12 mouse cellular contexts compared by ENCODE assay signal in the genomic region with DNA sequence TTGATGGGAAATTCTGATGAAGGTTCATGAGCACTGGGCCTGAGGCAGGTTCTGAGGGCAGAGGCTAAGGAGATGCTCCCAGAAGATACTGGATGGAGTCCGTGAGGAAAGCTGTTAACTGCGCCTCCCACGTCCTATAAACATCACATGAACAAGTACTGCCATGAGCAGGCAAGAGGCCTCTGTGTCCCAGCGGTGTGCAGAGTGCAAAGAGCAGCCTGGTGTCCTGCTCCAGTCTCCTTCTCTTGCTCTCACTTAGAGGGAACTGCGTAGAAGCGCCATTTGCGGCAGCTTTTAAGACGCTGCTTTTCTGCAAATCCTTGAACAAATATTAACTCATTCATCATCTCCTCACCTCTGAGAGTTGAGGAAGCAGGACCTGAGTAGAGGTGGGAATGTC.
DNase-seq lines count a peak whose midpoint lies in the region; ATAC-seq and TF ChIP-seq lines count a peak whose summit lies in the region.
"Had no signal": no experiment of that assay in that cellular context is flagged by ENCODE, and none has a peak within 500 bp of the region (broad histone marks: within the 10 kb centered on the region; RNA-seq: fewer than 3 reads in every experiment).

No protein-coding gene starts in this region.

- peak; percentile 93 for ATAC-seq in intestine, embryonic 16.5 days
- ATAC-seq in megakaryocyte, adult 5-6 weeks (ENCODE audit: poor library complexity, severe bottlenecking) = peak; percentile 10
- no peak for ATAC-seq in hindbrain, embryonic 11.5 days (ENCODE audit: low FRiP score)
- ATAC-seq in forebrain, embryonic 15.5 days (replicated peaks) = no peak
- ATAC-seq: forebrain, embryonic 16.5 days; hindbrain, embryonic 16.5 days had no signal

- H3K9ac ChIP-seq in intestine, embryonic 16.5 days (ENCODE audit: low read depth, low read length) = no peak overlapping the region
- H3K9ac ChIP-seq in hindbrain, embryonic 11.5 days (ENCODE audit: low read depth, low read length) = no peak overlapping the region
- H3K9ac ChIP-seq in forebrain, embryonic 15.5 days (replicated peaks) = no peak overlapping the region

- H3K27ac ChIP-seq in embryonic fibroblast, embryonic 13.5 days (ENCODE audit: insufficient read depth, low read length) = peak overlapping the region; percentile 57; the same call in 1 of the 2 replicates
- no peak overlapping the region for H3K27ac ChIP-seq in intestine, embryonic 16.5 days (ENCODE audit: low read length)
- no peak overlapping the region for H3K27ac ChIP-seq in hindbrain, embryonic 11.5 days (ENCODE audit: low read depth, low read length)
- H3K27ac ChIP-seq in forebrain, embryonic 15.5 days (replicated peaks) = no peak overlapping the region
- H3K27ac ChIP-seq: left cerebral cortex, adult 2 months had no signal

- no peak for TF ChIP-seq CTCF in embryonic fibroblast, embryonic 13.5 days (IDR thresholded peaks at IDR 0.05; ENCODE audit: borderline replicate concordance, insufficient read depth, low read length)

- H3K4me1 ChIP-seq in embryonic fibroblast, embryonic 13.5 days (ENCODE audit: control insufficient read depth, insufficient read depth, low read length) = peaks cover 20% of the 10 kb centered on the region
- H3K4me1 ChIP-seq in intestine, embryonic 16.5 days (ENCODE audit: control insufficient read depth, insufficient read depth, low read length) = 0 out of 2 replicates have a peak, but pooled peaks cover 5% of the 10 kb centered on the region
- no peaks in the 10 kb centered on the region for H3K4me1 ChIP-seq in hindbrain, embryonic 11.5 days (replicated peaks; ENCODE audit: control insufficient read depth, insufficient read depth, low read length)
- 0 out of 2 replicates have a peak, but pooled peaks cover 3% of the 10 kb centered on the region for H3K4me1 ChIP-seq in forebrain, embryonic 15.5 days

- peak; percentile 1 to 15 for DNase-seq in kidney, postnatal 36 days
- DNase-seq in kidney, adult 18-20 months = no peak
- DNase-seq in hindbrain, embryonic 11.5 days (ENCODE audit: low spot score) = no peak
- DNase-seq: cerebellum, adult 9-11 months; heart, adult 11 months had no signal

- H3K4me3 ChIP-seq in embryonic fibroblast, embryonic 13.5 days (ENCODE audit: insufficient read depth, low read length) = no peak overlapping the region
- H3K4me3 ChIP-seq in intestine, embryonic 16.5 days (ENCODE audit: low read length) = no peak overlapping the region
- H3K4me3 ChIP-seq in hindbrain, embryonic 11.5 days (ENCODE audit: low read depth, low read length) = no peak overlapping the region
- H3K4me3 ChIP-seq in forebrain, embryonic 15.5 days = no peak overlapping the region
- H3K4me3 ChIP-seq: left cerebral cortex, adult 2 months had no signal

- 32% methylated on average over 8 of the region's 8 CpGs for WGBS in intestine, embryonic 16.5 days
- 77% methylated on average over 8 of the region's 8 CpGs for WGBS in hindbrain, embryonic 11.5 days
- WGBS in forebrain, embryonic 15.5 days = 73% methylated on average over 8 of the region's 8 CpGs

- H3K36me3 ChIP-seq in intestine, embryonic 16.5 days (ENCODE audit: control insufficient read depth, insufficient read depth, low read length) = no peaks in the 10 kb centered on the region
- no peaks in the 10 kb centered on the region for H3K36me3 ChIP-seq in hindbrain, embryonic 11.5 days (ENCODE audit: control insufficient read depth, insufficient read depth, low read length)
- H3K36me3 ChIP-seq in forebrain, embryonic 15.5 days = no peaks in the 10 kb centered on the region

- peak overlapping the region; percentile 30 for H3K4me2 ChIP-seq in intestine, embryonic 16.5 days (ENCODE audit: low read depth, low read length)
- no peak overlapping the region for H3K4me2 ChIP-seq in hindbrain, embryonic 11.5 days (replicated peaks; ENCODE audit: low read depth, low read length)
- no peak overlapping the region for H3K4me2 ChIP-seq in forebrain, embryonic 15.5 days (replicated peaks)

- no peaks in the 10 kb centered on the region for H3K27me3 ChIP-seq in intestine, embryonic 16.5 days (replicated peaks; ENCODE audit: control insufficient read depth, insufficient read depth, low read length)
- H3K27me3 ChIP-seq in hindbrain, embryonic 11.5 days (ENCODE audit: control insufficient read depth, insufficient read depth, low read length) = no peaks in the 10 kb centered on the region
- H3K27me3 ChIP-seq in forebrain, embryonic 15.5 days = no peaks in the 10 kb centered on the region

- no peaks in the 10 kb centered on the region for H3K9me3 ChIP-seq in intestine, embryonic 16.5 days (ENCODE audit: control insufficient read depth, low read length)
- no peaks in the 10 kb centered on the region for H3K9me3 ChIP-seq in hindbrain, embryonic 11.5 days (ENCODE audit: control insufficient read depth, low read length)
- H3K9me3 ChIP-seq in forebrain, embryonic 15.5 days = no peaks in the 10 kb centered on the region

- no peak for TF ChIP-seq POLR2A in embryonic fibroblast, embryonic 13.5 days (IDR thresholded peaks at IDR 0.05; ENCODE audit: low read depth, low read length)

Comparison
In these comparisons a context has a peak if more than half of its experiments do, and no peak if none do; other contexts are left out.
1. DNase-seq: peak in kidney, postnatal 36 days (2 of 2); none in kidney, adult 18-20 months (single experiment) and hindbrain, embryonic 11.5 days (single experiment).
2. ATAC-seq: peak in intestine, embryonic 16.5 days (single experiment) and megakaryocyte, adult 5-6 weeks (single experiment); none in hindbrain, embryonic 11.5 days (single experiment) and forebrain, embryonic 15.5 days (single experiment).